Mouse (Mus musculus) liver, embryonic 14.5 days (tissue): ENCODE measurements at regions not wholly inside any gene's neighbourhood (a gene's known extent, or its start where the extent isn't known, plus 50 kb on each side); places are given as distances from the start of the nearest gene placed in this dataset.

Experiments
- ATAC-seq: fragments of 200-750 bp; cut with Nextera tagmentation; 2 replicates; pipeline ENCODE4 v1.8.0; 2017; ENCODE audit warnings: moderate number of reproducible peaks, mild to moderate bottlenecking, moderate library complexity; ENCODE audit not compliant: insufficient read depth
- DNase-seq, 3 experiments: peaks; one replicate each; pipeline ENCODE4 v3.0.0-alpha.2; 2012 to 2013; ENCODE audit warnings: low read depth in 3 of 3, low spot score in 3 of 3
- H3K27ac ChIP-seq: fragments of 300-500 bp; sonication (generic); 2 replicates; pipeline ENCODE4 v1.5.1; 2014; ENCODE audit warnings: moderate library complexity, mild to moderate bottlenecking, control low read depth, inconsistent platforms
- H3K27me3 ChIP-seq: fragments of 300-500 bp; sonication (generic); 2 replicates; pipeline ENCODE4 v1.6.1; 2014; ENCODE audit warnings: mild to moderate bottlenecking, low read length, moderate library complexity; ENCODE audit not compliant: control insufficient read depth, insufficient read depth
- H3K36me3 ChIP-seq: fragments of 300-500 bp; sonication (generic); replicated peaks from 2 replicates; pipeline ENCODE4 v1.6.1; 2014; ENCODE audit warnings: low read depth; ENCODE audit not compliant: control insufficient read depth, insufficient read depth
- H3K4me1 ChIP-seq, 2 experiments: fragments of 200-500 bp in 1 of 2; fragments of 300-500 bp in 1 of 2; sonication (generic) in 1 of 2; replicated peaks; 2 replicates each; pipeline ENCODE4 v1.6.1; 2012 to 2014; ENCODE audit warnings: antibody characterized with exemption in 1 of 2, inconsistent platforms in 1 of 2, low read length in 1 of 2; ENCODE audit not compliant: control insufficient read depth in 2 of 2, insufficient read depth in 2 of 2
- H3K4me2 ChIP-seq: fragments of 300-500 bp; sonication (generic); 2 replicates; pipeline ENCODE4 v1.6.1; 2014; ENCODE audit warnings: low read depth, mild to moderate bottlenecking, control low read depth, moderate library complexity
- H3K4me3 ChIP-seq, 2 experiments: fragments of 200-500 bp in 1 of 2; fragments of 300-500 bp in 1 of 2; sonication (generic) in 1 of 2; 2 replicates each; pipeline ENCODE4 v1.5.1; 2012 to 2014; ENCODE audit warnings: low read depth in 2 of 2, low read length in 2 of 2, mild to moderate bottlenecking in 2 of 2, control low read depth in 1 of 2, inconsistent platforms in 1 of 2, moderate library complexity in 1 of 2; ENCODE audit not compliant: insufficient read depth in 1 of 2
- H3K9ac ChIP-seq: fragments of 300-500 bp; sonication (generic); replicated peaks from 2 replicates; pipeline ENCODE4 v1.6.1; 2014; ENCODE audit warnings: mild to moderate bottlenecking, control low read depth, moderate library complexity
- H3K9me3 ChIP-seq: fragments of 300-500 bp; sonication (generic); 2 replicates; pipeline ENCODE4 v1.6.1; 2016; ENCODE audit warnings: low read length, mixed read lengths; ENCODE audit not compliant: control insufficient read depth
- CTCF ChIP-seq: IDR thresholded peaks from 2 replicates; pipeline ENCODE4 v1.5.1; 2016; ENCODE audit warnings: antibody characterized with exemption, low read depth, control low read depth
- EP300 ChIP-seq: IDR thresholded peaks from 2 replicates; pipeline ENCODE4 v1.6.1; 2016; ENCODE audit warnings: antibody characterized with exemption, low read depth
- WGBS: fragments of 180-500 bp; shearing (Covaris S2); extraction: QIAGEN DNeasy Blood & Tissue Kit; methylation state at CpG from one replicate; pipeline ENCODE4 v1.1.7; 2014; ENCODE audit not compliant: insufficient replicate concordance; 5-methylcytosine and 5-hydroxymethylcytosine counted together

DNA sequence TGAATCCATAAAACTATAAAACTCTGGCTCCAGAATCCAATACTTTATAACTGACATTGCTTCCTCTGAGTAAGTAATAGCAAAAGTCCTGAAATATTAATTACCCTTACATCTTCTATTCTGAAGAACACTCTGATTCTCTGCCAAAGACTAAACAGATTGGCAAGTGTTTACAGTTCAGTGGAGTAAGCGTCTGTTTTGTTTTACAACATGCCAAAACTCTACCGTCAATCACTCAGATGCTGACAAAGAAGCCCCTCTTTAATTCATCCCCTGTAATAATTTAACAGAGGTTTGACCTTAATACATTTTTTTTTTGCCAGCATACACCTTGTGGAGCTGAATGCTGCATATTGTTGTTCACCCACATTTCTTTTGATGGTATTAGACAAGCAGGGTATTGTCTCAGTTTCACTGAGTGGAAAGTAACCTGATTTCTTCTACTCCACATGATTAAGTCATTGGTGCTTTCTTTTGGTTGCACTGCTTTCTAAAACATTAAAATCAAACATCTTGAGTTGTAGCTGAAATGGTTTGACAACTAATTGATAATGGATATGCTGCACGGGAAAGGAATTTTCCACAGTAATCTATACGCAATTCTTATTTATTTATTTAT, 796.2 kb upstream of the Sel1l start:
- H3K27me3 ChIP-seq = no peaks in the 10 kb centered on the region
- no peak overlapping the region for H3K27ac ChIP-seq
- no peaks in the 10 kb centered on the region for H3K36me3 ChIP-seq
- H3K9me3 ChIP-seq = no peaks in the 10 kb centered on the region
- no peak for DNase-seq
- no peak for ATAC-seq
- H3K4me1 ChIP-seq = no peaks in the 10 kb centered on the region
- no peak for TF ChIP-seq EP300
- no peak for TF ChIP-seq CTCF
- H3K4me3 ChIP-seq = no peak overlapping the region
- H3K9ac ChIP-seq = no peak overlapping the region
- WGBS = 68% methylated on average over 4 of the region's 4 CpGs
- no peak overlapping the region for H3K4me2 ChIP-seq

DNA sequence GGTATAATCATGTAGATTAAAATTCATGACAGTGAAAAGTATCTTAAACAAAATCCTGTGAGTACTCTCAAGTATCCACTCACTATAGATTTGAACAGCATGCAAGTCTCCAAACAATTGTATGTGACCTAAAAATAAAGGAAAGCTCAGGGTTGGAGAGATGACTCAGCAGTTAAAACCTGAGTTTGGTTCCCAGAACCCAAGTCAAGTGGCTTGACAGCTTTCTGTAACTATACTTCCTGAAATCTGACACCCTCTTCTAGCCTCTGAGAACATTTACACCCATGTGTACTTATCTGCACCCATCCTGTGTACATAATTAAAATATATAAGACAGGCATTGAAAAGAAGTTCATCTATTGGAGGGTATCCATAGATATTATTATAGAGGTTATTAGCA, 770.2 kb upstream of the Sel1l start:
- Histone ChIP-seq H3K4me3 (no peak overlapping the region), H3K4me1 (no peaks in the 10 kb centered on the region), H3K4me2 (no peak overlapping the region), H3K9me3 (no peaks in the 10 kb centered on the region), H3K27me3 (no peaks in the 10 kb centered on the region), H3K27ac (no peak overlapping the region), H3K36me3 (no peaks in the 10 kb centered on the region), H3K9ac (no peak overlapping the region)
- TF ChIP-seq EP300 (no peak), CTCF (no peak)
- DNase-seq = no peak
- no peak for ATAC-seq

DNA sequence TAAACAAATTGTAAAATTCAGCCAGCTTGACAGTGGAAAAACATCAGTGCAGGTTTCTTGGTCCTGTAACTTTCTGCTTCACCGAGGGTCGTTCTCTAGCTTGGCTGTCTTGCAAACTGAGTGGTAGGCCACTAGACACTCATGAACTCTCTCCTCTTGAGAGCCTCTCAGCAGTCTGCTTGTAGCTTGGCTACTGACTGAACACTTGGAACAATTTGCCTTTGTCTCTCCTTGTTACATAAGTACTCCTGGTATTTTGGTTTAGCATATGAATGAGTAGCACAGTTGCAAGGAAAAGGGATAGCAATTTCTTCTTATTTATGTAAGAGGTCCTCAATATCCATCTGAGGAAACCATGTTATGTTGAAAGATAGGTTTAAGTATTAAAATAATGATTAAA, 769.6 kb upstream of the Sel1l start:
- Histone ChIP-seq H3K9ac (no peak overlapping the region), H3K27me3 (no peaks in the 10 kb centered on the region), H3K36me3 (no peaks in the 10 kb centered on the region), H3K4me1 (no peaks in the 10 kb centered on the region), H3K4me3 (no peak overlapping the region), H3K4me2 (no peak overlapping the region), H3K27ac (no peak overlapping the region), H3K9me3 (no peaks in the 10 kb centered on the region)
- DNase-seq = no peak
- no peak for TF ChIP-seq CTCF
- TF ChIP-seq EP300 = no peak
- WGBS = 42% methylated on average over 2 of the region's 2 CpGs
- no peak for ATAC-seq

DNA sequence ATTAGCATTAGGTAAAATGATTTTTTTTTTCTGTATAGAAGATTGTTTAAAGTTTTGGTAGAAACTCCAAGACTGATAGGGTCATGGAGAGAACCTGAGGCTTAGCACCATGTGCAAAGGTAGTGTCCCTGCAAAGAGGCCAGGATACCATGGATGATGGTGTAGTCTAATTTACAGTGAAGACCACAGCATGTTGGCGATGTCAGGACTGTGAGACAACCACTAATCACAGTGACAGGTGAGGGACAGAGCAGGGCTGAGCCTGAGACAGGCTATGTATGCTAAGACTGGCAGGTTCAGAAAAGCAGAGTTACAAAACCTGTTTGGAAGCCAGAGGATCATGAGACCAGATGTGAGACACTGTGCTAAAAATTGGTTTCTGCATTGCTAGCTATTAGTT, 752.7 kb upstream of the Sel1l start:
- H3K4me1 ChIP-seq = no peaks in the 10 kb centered on the region
- TF ChIP-seq CTCF = no peak
- TF ChIP-seq EP300 = no peak
- H3K27ac ChIP-seq = no peak overlapping the region
- no peak overlapping the region for H3K4me2 ChIP-seq
- no peak overlapping the region for H3K9ac ChIP-seq
- no peak for ATAC-seq
- no peak for DNase-seq
- no peak overlapping the region for H3K4me3 ChIP-seq
- no peaks in the 10 kb centered on the region for H3K9me3 ChIP-seq
- no peaks in the 10 kb centered on the region for H3K36me3 ChIP-seq
- H3K27me3 ChIP-seq = no peaks in the 10 kb centered on the region
- 52% methylated on average over 1 of the region's 1 CpGs for WGBS

DNA sequence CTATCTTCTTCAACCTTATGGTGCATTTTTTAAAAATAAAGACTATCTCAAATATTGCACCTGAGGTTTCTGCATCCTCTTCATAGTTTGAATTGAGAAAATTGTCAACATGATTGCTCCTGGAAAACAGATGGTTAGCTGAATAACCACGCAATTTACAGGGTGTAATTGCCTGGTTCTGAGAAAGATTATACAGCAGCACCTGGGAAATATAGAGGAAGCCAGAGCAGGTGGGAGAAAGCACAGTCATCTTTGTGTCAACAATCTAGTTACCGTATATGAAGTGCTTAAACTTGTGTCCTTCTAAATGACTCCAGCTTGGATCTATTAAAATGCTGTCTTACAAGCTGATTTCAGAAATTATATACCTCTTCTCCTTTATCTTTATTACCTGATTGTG, 740.8 kb upstream of the Sel1l start:
- Histone ChIP-seq H3K9ac (no peak overlapping the region), H3K4me3 (no peak overlapping the region), H3K9me3 (no peaks in the 10 kb centered on the region), H3K27me3 (no peaks in the 10 kb centered on the region), H3K27ac (no peak overlapping the region), H3K36me3 (no peaks in the 10 kb centered on the region), H3K4me1 (no peaks in the 10 kb centered on the region), H3K4me2 (no peak overlapping the region)
- no peak for TF ChIP-seq EP300
- TF ChIP-seq CTCF = no peak
- no peak for ATAC-seq
- WGBS = 52% methylated on average over 2 of the region's 2 CpGs
- DNase-seq = no peak

DNA sequence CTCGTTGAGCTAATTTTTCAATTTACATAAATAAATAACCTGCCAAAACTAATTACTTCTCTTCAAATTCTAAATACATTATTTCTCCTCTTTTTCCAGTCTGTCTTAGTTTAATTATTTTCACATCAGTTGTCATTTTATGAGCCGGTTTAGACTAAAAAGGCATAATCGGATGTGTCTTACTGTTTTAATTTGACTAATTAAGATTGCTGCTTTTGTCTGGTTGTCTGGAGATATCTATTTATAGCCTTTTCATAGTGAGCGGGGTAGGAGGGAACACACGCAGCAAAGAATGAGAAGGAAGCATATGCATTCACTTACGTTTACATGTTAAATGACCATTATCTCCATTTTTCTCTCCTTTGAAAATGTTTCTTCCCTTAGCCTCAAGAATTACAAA, 740.3 kb upstream of the Sel1l start:
- ATAC-seq (no peak), DNase-seq (no peak)
- Histone ChIP-seq H3K27me3 (no peaks in the 10 kb centered on the region), H3K27ac (no peak overlapping the region), H3K4me2 (no peak overlapping the region), H3K9ac (no peak overlapping the region), H3K36me3 (no peaks in the 10 kb centered on the region), H3K4me1 (no peaks in the 10 kb centered on the region), H3K4me3 (no peak overlapping the region), H3K9me3 (no peaks in the 10 kb centered on the region)
- WGBS = 64% methylated on average over 6 of the region's 6 CpGs
- TF ChIP-seq CTCF (no peak), EP300 (no peak)
